Mouse (Mus musculus): ENCODE results near the gene Cetn3.

GRCm38 (mm10) chr13:81782475-81782874 is 402 bp upstream of the Cetn3 start:
- TF ChIP-seq CTCF (IDR thresholded peaks at IDR 0.05; ENCODE audit: insufficient read depth, low read depth, low read length) = no peak
- no peak for TF ChIP-seq POLR2A (IDR thresholded peaks at IDR 0.05; ENCODE audit: insufficient read depth, low read depth, low read length)
